Mouse (Mus musculus) stomach, postnatal 0 days (tissue): ENCODE measurements around the gene Fam162a.

ENCODE experiments used
- CTCF ChIP-seq: IDR thresholded peaks from 2 replicates; pipeline ENCODE4 v1.5.1; 2016; ENCODE audit warnings: antibody characterized with exemption, low read depth, mild to moderate bottlenecking, moderate library complexity
- EP300 ChIP-seq: optimal IDR thresholded peaks from 2 replicates; pipeline ENCODE3; 2016; ENCODE audit warnings: antibody characterized with exemption

DNA sequence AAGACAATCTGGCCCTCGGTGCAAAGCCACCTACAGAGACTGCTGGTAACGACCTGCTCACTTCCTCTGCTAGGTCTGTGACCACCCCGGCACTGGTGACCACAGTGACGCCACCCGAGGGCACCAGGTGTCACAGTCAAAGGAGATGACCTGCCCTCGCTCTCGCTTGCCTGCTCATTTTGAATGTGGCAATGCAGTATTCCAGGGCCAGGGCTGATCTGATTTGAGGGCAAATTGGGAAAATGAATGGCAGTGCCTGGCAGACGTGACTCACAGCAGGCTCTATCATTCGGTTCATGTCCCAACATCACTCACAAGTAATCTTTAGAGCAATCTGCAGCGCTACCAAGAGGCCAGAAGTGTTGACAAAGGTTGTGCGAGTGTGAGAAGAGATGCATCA lies 15.0 kb downstream of the Fam162a start:
- TF ChIP-seq CTCF (no peak), EP300 (no peak)
